Mouse (Mus musculus) stomach, postnatal 0 days (tissue): ENCODE data around the gene 4930556J24Rik. TPM values are rescaled to one million over a fixed set of nuclear protein-coding genes. Genes with fewer than 3 reads are reported as not detected.
A peak's percentile ranks its signal among the peaks of the same experiment; 100 is the strongest.

Experiments
- ATAC-seq: fragments of 200-750 bp; cut with Nextera tagmentation; 2 replicates; pipeline ENCODE4 v1.8.0; 2017; ENCODE audit not compliant: low FRiP score, low TSS enrichment
- DNase-seq: peaks from one replicate; pipeline ENCODE4 v3.0.0-alpha.2; 2016; ENCODE audit warnings: low spot score
- H3K27ac ChIP-seq: fragments of 300-500 bp; sonication (generic); replicated peaks from 2 replicates; pipeline ENCODE4 v1.5.1; 2014; ENCODE audit warnings: mild to moderate bottlenecking, control low read depth
- H3K27me3 ChIP-seq: fragments of 300-500 bp; sonication (generic); 2 replicates; pipeline ENCODE4 v1.6.1; 2014; ENCODE audit warnings: low read length; ENCODE audit not compliant: control insufficient read depth, insufficient read depth
- H3K36me3 ChIP-seq: fragments of 300-500 bp; sonication (generic); 2 replicates; pipeline ENCODE4 v1.6.1; 2014; ENCODE audit warnings: low read length, mixed read lengths; ENCODE audit not compliant: control insufficient read depth, insufficient read depth
- H3K4me1 ChIP-seq: fragments of 300-500 bp; sonication (generic); replicated peaks from 2 replicates; pipeline ENCODE4 v1.6.1; 2014; ENCODE audit warnings: antibody characterized with exemption; ENCODE audit not compliant: control insufficient read depth, insufficient read depth
- H3K4me2 ChIP-seq: fragments of 300-500 bp; sonication (generic); replicated peaks from 2 replicates; pipeline ENCODE4 v1.6.1; 2014; ENCODE audit warnings: low read depth, mild to moderate bottlenecking, control low read depth, moderate library complexity
- H3K4me3 ChIP-seq: fragments of 300-500 bp; sonication (generic); 2 replicates; pipeline ENCODE4 v1.5.1; 2014; ENCODE audit warnings: low read depth, low read length, control low read depth
- H3K9ac ChIP-seq: fragments of 300-500 bp; sonication (generic); 2 replicates; pipeline ENCODE4 v1.6.1; 2014; ENCODE audit warnings: mild to moderate bottlenecking, low read length, control low read depth, mixed read lengths
- H3K9me3 ChIP-seq: fragments of 300-500 bp; sonication (generic); 2 replicates; pipeline ENCODE4 v1.6.1; 2016; ENCODE audit warnings: low read length; ENCODE audit not compliant: control insufficient read depth
- CTCF ChIP-seq: IDR thresholded peaks from 2 replicates; pipeline ENCODE4 v1.5.1; 2016; ENCODE audit warnings: antibody characterized with exemption, low read depth, mild to moderate bottlenecking, moderate library complexity
- EP300 ChIP-seq: optimal IDR thresholded peaks from 2 replicates; pipeline ENCODE3; 2016; ENCODE audit warnings: antibody characterized with exemption
- WGBS: fragments of 180-500 bp; shearing (Covaris S2); extraction: QIAGEN DNeasy Blood & Tissue Kit; methylation state at CpG from one replicate; pipeline ENCODE4 v1.1.7; 2014; 5-methylcytosine and 5-hydroxymethylcytosine counted together
- polyA plus RNA-seq: library from polyadenylated mRNA; unstranded; fragments of >200 nt; fragmentation: Nextera tagmentation; extraction: Ambion mirVana; gene quantifications from 2 replicates; pipeline ENCODE4 v1.2.1, GENCODE M21; 2015

The 4930556J24Rik gene
- polyA plus RNA-seq, 1 experiment from 2014 or later, result 0.08 TPM

DNA sequence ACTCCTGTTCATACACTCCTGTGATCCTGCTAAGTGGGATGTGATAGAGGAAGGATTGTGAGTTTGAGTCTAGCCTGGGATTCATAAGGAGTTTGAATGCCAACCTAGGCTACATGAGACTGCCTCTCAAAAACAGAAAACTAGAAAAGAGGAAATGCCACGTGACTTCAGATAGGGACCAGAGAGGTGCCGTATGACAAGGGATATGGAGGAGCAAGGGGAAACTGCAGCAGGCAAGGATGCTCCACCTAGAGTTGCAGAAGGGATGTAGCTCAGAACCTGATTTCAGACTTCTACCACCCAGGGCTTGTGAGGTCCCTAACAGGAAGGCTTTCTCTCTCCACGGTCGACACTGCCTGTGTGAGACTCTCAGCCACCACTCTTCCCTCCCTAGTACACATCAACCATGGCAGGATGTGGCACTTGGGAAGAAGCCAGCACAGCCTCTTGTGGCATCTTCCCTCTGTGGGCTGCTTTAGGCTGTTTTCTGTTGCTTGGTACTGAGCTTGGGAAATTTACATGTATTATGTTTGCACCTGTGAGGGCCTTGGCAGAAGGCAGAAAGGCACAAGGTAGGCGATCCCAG is 28.7 kb upstream of the 4930556J24Rik start:
- H3K9me3 ChIP-seq, result no peaks in the 10 kb centered on the region
- no peak overlapping the region for H3K9ac ChIP-seq
- no peaks in the 10 kb centered on the region for H3K36me3 ChIP-seq
- no peak overlapping the region for H3K27ac ChIP-seq
- no peaks in the 10 kb centered on the region for H3K27me3 ChIP-seq
- ATAC-seq (no peak), DNase-seq (no peak)
- no peaks in the 10 kb centered on the region for H3K4me1 ChIP-seq
- no peak for TF ChIP-seq EP300
- TF ChIP-seq CTCF, result no peak
- H3K4me3 ChIP-seq, result no peak overlapping the region
- WGBS, result 67% methylated on average over 5 of the region's 5 CpGs
- no peak overlapping the region for H3K4me2 ChIP-seq

DNA sequence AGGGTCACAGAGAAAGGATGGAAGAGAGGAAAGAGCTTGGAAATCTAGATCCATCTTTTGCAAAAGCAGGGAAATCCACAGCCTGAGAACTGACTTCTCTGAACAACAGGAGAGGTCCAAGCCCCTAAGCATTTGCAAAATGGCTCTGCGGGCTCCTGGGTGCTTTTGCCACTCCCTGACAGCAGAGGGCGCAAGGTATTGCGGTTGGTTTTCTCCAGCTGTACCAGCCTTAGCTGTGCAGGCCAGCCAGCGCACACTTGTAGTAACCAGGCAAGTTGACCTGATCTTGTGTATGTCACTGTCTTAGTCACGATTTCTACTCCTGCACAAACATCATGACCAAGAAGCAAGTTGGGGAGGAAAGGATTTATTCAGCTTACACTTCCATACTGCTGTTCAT is 25.0 kb upstream of the 4930556J24Rik start:
- ATAC-seq (peak; percentile 74), DNase-seq (peak; percentile 84)
- 7% methylated on average over 5 of the region's 5 CpGs for WGBS

DNA sequence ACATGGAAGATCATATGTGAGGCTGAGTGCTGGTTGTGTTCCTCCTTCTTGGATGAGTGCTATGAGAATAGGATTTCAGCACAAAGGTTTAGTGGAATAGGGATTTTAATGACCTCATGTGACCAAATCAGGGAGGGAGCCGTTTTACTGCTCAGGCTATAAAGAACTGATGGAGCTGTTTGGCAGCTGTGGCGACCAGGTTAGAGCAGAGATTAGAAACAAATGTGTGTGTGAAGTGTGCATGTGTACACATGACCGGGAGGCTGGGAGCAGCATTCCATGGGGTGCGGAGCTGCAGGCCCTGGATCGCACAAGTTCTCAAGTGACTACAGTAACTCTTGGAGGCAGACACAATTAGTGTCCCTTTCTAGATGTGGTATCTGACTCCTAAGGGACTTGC is 23.0 kb upstream of the 4930556J24Rik start:
- TF ChIP-seq EP300 (no peak), CTCF (no peak)
- Histone ChIP-seq H3K9ac (no peak overlapping the region), H3K4me1 (no peaks in the 10 kb centered on the region), H3K27ac (no peak overlapping the region), H3K9me3 (no peaks in the 10 kb centered on the region), H3K36me3 (no peaks in the 10 kb centered on the region), H3K4me2 (no peak overlapping the region), H3K4me3 (no peak overlapping the region), H3K27me3 (peaks cover 5% of the 10 kb centered on the region)
- ATAC-seq, result peak; percentile 53
- 58% methylated on average over 5 of the region's 5 CpGs for WGBS
- peak; percentile 41 for DNase-seq

More for the DNA sequence above, 25.0 kb upstream of the 4930556J24Rik start:
- Histone ChIP-seq H3K4me1 (no peaks in the 10 kb centered on the region), H3K4me2 (no peak overlapping the region), H3K27me3 (peaks cover 5% of the 10 kb centered on the region), H3K36me3 (no peaks in the 10 kb centered on the region), H3K4me3 (no peak overlapping the region), H3K27ac (no peak overlapping the region), H3K9me3 (no peaks in the 10 kb centered on the region), H3K9ac (no peak overlapping the region)
- TF ChIP-seq CTCF (peak; percentile 87), EP300 (no peak)

DNA sequence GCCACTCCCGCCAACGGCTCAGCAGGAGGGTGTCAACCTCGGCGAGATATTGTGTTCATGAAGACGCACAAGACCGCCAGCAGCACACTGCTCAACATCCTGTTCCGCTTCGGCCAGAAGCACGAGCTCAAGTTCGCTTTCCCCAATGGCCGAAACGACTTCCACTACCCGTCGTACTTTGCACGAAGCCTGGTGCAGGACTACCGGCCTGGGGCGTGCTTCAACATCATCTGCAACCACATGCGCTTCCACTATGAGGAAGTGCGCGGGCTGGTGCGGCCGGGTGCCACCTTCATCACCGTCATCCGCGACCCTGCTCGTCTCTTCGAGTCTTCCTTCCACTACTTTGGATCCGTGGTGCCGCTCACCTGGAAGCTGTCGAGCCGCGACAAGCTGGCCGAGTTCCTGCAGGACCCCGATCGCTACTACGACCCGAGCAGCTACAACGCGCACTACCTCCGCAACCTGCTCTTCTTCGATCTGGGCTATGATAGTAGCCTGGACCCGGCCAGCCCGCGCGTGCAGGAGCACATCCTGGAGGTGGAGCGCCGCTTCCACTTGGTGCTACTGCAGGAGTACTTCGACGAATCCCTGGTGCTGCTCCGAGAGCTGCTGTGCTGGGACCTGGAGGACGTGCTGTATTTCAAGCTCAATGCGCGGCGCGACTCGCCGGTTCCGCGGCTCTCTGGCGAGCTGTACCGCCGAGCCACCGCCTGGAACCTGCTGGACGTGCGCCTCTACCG is 21.6 kb upstream of the 4930556J24Rik start:
- ATAC-seq, result no peak
- H3K27ac ChIP-seq, result no peak overlapping the region
- H3K9ac ChIP-seq, result no peak overlapping the region
- H3K27me3 ChIP-seq, result peaks cover 5% of the 10 kb centered on the region
- no peaks in the 10 kb centered on the region for H3K9me3 ChIP-seq
- TF ChIP-seq EP300 (no peak), CTCF (no peak)
- DNase-seq, result no peak
- no peaks in the 10 kb centered on the region for H3K36me3 ChIP-seq
- peak overlapping the region; percentile 17 for H3K4me3 ChIP-seq
- peak overlapping the region; percentile 31 for H3K4me2 ChIP-seq
- no peaks in the 10 kb centered on the region for H3K4me1 ChIP-seq
- 21% methylated on average over 65 of the region's 66 CpGs for WGBS

DNA sequence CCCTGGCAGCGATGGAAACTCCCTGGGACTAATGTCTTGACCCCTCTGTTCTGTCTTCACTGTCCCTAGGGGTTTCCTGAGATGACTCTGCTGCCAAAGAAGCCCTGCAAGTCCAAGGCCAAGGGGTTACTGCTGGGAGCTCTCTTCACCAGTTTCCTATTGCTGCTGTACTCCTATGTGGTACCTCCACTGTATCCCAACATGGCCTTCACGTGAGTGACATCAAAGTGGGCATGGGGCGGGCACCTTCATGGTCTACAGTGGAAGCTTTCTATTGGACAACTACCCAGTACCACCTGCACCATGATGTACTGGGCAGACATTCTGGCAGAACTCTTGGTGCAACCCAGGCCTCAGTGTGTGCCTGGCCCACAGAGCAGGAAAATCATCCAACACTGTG is 20.3 kb upstream of the 4930556J24Rik start:
- H3K36me3 ChIP-seq, result no peaks in the 10 kb centered on the region
- H3K27me3 ChIP-seq, result peaks cover 5% of the 10 kb centered on the region
- H3K4me2 ChIP-seq, result no peak overlapping the region
- no peaks in the 10 kb centered on the region for H3K4me1 ChIP-seq
- 78% methylated on average over 3 of the region's 3 CpGs for WGBS
- no peak overlapping the region for H3K9ac ChIP-seq
- DNase-seq, result no peak
- H3K4me3 ChIP-seq, result no peak overlapping the region
- H3K27ac ChIP-seq, result no peak overlapping the region
- no peaks in the 10 kb centered on the region for H3K9me3 ChIP-seq
- ATAC-seq, result no peak
- TF ChIP-seq CTCF (no peak), EP300 (no peak)

DNA sequence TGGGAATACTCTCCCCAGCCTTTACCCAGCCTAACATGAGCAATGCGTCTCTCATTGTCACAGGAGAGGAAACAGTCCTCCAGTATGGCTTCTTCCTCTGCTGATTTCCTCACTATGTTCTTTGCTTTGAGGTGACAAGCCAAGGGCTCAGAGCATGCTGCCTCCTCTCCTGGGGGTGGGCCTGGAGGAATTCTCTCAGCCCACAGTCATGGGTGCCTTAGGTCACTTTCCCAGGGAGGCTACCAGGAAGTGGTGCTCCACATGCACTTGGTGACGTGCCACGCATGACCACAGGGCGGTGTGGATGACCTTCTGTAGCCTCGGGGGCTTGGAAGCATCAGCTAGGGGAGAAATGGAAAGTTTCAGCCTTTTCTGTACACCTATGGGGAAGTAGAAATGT is 18.9 kb upstream of the 4930556J24Rik start:
- no peak for TF ChIP-seq EP300
- H3K4me2 ChIP-seq, result no peak overlapping the region
- H3K27me3 ChIP-seq, result peaks cover 5% of the 10 kb centered on the region
- no peaks in the 10 kb centered on the region for H3K9me3 ChIP-seq
- no peak overlapping the region for H3K9ac ChIP-seq
- H3K4me3 ChIP-seq, result no peak overlapping the region
- DNase-seq (no peak), ATAC-seq (peak; percentile 33; the same call in 1 of the 2 replicates)
- H3K4me1 ChIP-seq, result no peaks in the 10 kb centered on the region
- 81% methylated on average over 5 of the region's 5 CpGs for WGBS
- no peaks in the 10 kb centered on the region for H3K36me3 ChIP-seq
- H3K27ac ChIP-seq, result no peak overlapping the region
